Mouse (Mus musculus): ENCODE measurements at regions not wholly inside any gene's neighbourhood (a gene's known extent, or its start where the extent isn't known, plus 50 kb on each side); places are given as distances from the start of the nearest gene placed in this dataset.

GRCm38 (mm10) chr15:69222391-69222790 lies 2721.7 kb upstream of the Lrrc6 start:
- no peak for DNase-seq (ENCODE audit: low spot score in 2 of 2)
